Mouse (Mus musculus) MEL (cell line): ENCODE results near the gene Klf9. TPM values are rescaled to one million over a fixed set of nuclear protein-coding genes. Genes with fewer than 3 reads are reported as not detected.

Experiments used
- DNase-seq: peaks from one replicate; pipeline ENCODE4 v3.0.0; 2011; ENCODE audit warnings: low read depth, low spot score
- H3K27ac ChIP-seq: 2 replicates; pipeline ENCODE4 v1.5.1; 2012; ENCODE audit warnings: low read depth, mild to moderate bottlenecking, control low read depth, low read length, moderate library complexity; ENCODE audit not compliant: control insufficient read depth
- H3K27me3 ChIP-seq, 2 experiments: fragments of 150-350 bp in 1 of 2; sonication (generic) in 1 of 2; 2 replicates each; pipeline ENCODE4 v1.6.1; 2012; ENCODE audit warnings: low read length in 2 of 2, mild to moderate bottlenecking in 2 of 2, improper control_type of control experiment in 1 of 2, moderate library complexity in 1 of 2; ENCODE audit not compliant: insufficient read depth in 2 of 2, control insufficient read depth in 1 of 2
- H3K36me3 ChIP-seq, 2 experiments: 2 replicates each; pipeline ENCODE4 v1.6.1; 2012 to 2014; ENCODE audit warnings: low read length in 2 of 2, improper control_type of control experiment in 1 of 2, inconsistent platforms in 1 of 2, mild to moderate bottlenecking in 1 of 2; ENCODE audit not compliant: insufficient read depth in 2 of 2, control insufficient read depth in 1 of 2
- H3K4me1 ChIP-seq, 2 experiments: fragments of 150-350 bp in 1 of 2; sonication (generic) in 1 of 2; 2 replicates each; pipeline ENCODE4 v1.6.1; 2012; ENCODE audit warnings: low read length in 2 of 2, improper control_type of control experiment in 1 of 2, mild to moderate bottlenecking in 1 of 2; ENCODE audit not compliant: insufficient read depth in 2 of 2, control insufficient read depth in 1 of 2
- H3K4me3 ChIP-seq, 2 experiments: fragments of 150-350 bp in 1 of 2; sonication (generic) in 1 of 2; 2 replicates each; pipeline ENCODE4 v1.5.1; 2012; ENCODE audit warnings: low read depth in 2 of 2, low read length in 2 of 2, mild to moderate bottlenecking in 2 of 2, moderate library complexity in 2 of 2, control low read depth in 1 of 2, improper control_type of control experiment in 1 of 2; ENCODE audit not compliant: control insufficient read depth in 1 of 2, insufficient read depth in 1 of 2
- H3K79me2 ChIP-seq: 2 replicates; pipeline ENCODE4 v1.6.1; 2012; ENCODE audit warnings: mild to moderate bottlenecking, low read length, moderate library complexity; ENCODE audit not compliant: control insufficient read depth, poor library complexity, insufficient read depth
- H3K9ac ChIP-seq: 2 replicates; pipeline ENCODE4 v1.6.1; 2012; ENCODE audit warnings: low read depth, mild to moderate bottlenecking, control low read depth, low read length, moderate library complexity; ENCODE audit not compliant: control insufficient read depth, poor library complexity, severe bottlenecking
- H3K9me3 ChIP-seq: fragments of 150-350 bp; sonication (generic); replicated peaks from 2 replicates; pipeline ENCODE4 v1.6.1; 2012; ENCODE audit warnings: mild to moderate bottlenecking, low read length, improper control_type of control experiment, moderate library complexity; ENCODE audit not compliant: insufficient read depth
- BHLHE40 ChIP-seq: IDR thresholded peaks from 2 replicates; pipeline ENCODE4 v1.6.1; 2012; ENCODE audit warnings: low read depth, mild to moderate bottlenecking, inconsistent platforms, low read length, improper control_type of control experiment, borderline replicate concordance
- CHD1 ChIP-seq: IDR thresholded peaks from 2 replicates; pipeline ENCODE4 v1.6.1; 2012; ENCODE audit warnings: low read depth, mild to moderate bottlenecking, inconsistent platforms, low read length, improper control_type of control experiment
- CHD2 ChIP-seq: IDR thresholded peaks from 2 replicates; pipeline ENCODE4 v1.6.1; 2011; ENCODE audit warnings: low read length, improper control_type of control experiment
- GABPA ChIP-seq: IDR thresholded peaks from 2 replicates; pipeline ENCODE4 v1.6.1; 2012; ENCODE audit warnings: low read depth, mild to moderate bottlenecking, inconsistent platforms, low read length, improper control_type of control experiment, moderate library complexity
- GATA1 ChIP-seq: IDR thresholded peaks from 2 replicates; pipeline ENCODE4 v1.6.1; 2011; ENCODE audit warnings: low read depth, low read length, improper control_type of control experiment
- KAT2A ChIP-seq: conservative IDR thresholded peaks from 2 replicates; pipeline ENCODE4 v1.6.1; 2012; ENCODE audit warnings: low read depth, low read length, improper control_type of control experiment, inconsistent platforms
- MAZ ChIP-seq: IDR thresholded peaks from 2 replicates; pipeline ENCODE4 v1.6.1; 2012; ENCODE audit warnings: low read depth, mild to moderate bottlenecking, inconsistent platforms, low read length, improper control_type of control experiment
- MXI1 ChIP-seq: IDR thresholded peaks from 2 replicates; pipeline ENCODE4 v1.6.1; 2011; ENCODE audit warnings: mild to moderate bottlenecking, low read depth, low read length, improper control_type of control experiment
- MYB ChIP-seq: IDR thresholded peaks from 2 replicates; pipeline ENCODE4 v1.6.1; 2011; ENCODE audit warnings: mild to moderate bottlenecking, low read depth, low read length, improper control_type of control experiment
- MYC ChIP-seq: IDR thresholded peaks from 2 replicates; pipeline ENCODE4 v1.6.1; 2011; ENCODE audit warnings: low read depth, mild to moderate bottlenecking, low read length, improper control_type of control experiment, moderate library complexity
- NRF1 ChIP-seq: IDR thresholded peaks from 2 replicates; pipeline ENCODE4 v1.6.1; 2014; ENCODE audit warnings: low read depth, mild to moderate bottlenecking, inconsistent platforms, low read length, improper control_type of control experiment, moderate library complexity; ENCODE audit not compliant: poor library complexity, insufficient read depth, severe bottlenecking
- POLR2AphosphoS5 ChIP-seq: IDR thresholded peaks from 2 replicates; pipeline ENCODE4 v1.6.1; 2012; ENCODE audit warnings: low read depth, borderline replicate concordance, mild to moderate bottlenecking, inconsistent platforms, low read length, moderate library complexity, mixed read lengths
- RCOR1 ChIP-seq: IDR thresholded peaks from 2 replicates; pipeline ENCODE4 v1.6.1; 2012; ENCODE audit warnings: low read depth, mild to moderate bottlenecking, inconsistent platforms, low read length, improper control_type of control experiment
- SIN3A ChIP-seq: IDR thresholded peaks from 2 replicates; pipeline ENCODE4 v1.6.1; 2012; ENCODE audit warnings: low read length, improper control_type of control experiment, inconsistent platforms
- SMC3 ChIP-seq: IDR thresholded peaks from 2 replicates; pipeline ENCODE4 v1.6.1; 2011; ENCODE audit warnings: low read depth, low read length, improper control_type of control experiment
- TAL1 ChIP-seq: IDR thresholded peaks from 2 replicates; pipeline ENCODE4 v1.6.1; 2012; ENCODE audit warnings: mild to moderate bottlenecking, inconsistent platforms, low read length, moderate library complexity, mixed read lengths
- TBP ChIP-seq: IDR thresholded peaks from 2 replicates; pipeline ENCODE4 v1.8.0; 2011; ENCODE audit warnings: low read depth, low read length, improper control_type of control experiment
- TCF12 ChIP-seq: IDR thresholded peaks from 2 replicates; pipeline ENCODE4 v1.6.1; 2014; ENCODE audit warnings: low read depth, mild to moderate bottlenecking, inconsistent platforms, low read length, improper control_type of control experiment, moderate library complexity
- UBTF ChIP-seq: IDR thresholded peaks from 2 replicates; pipeline ENCODE4 v1.6.1; 2012; ENCODE audit warnings: low read depth, mild to moderate bottlenecking, inconsistent platforms, low read length, improper control_type of control experiment, moderate library complexity, borderline replicate concordance; ENCODE audit not compliant: insufficient read depth
- USF1 ChIP-seq: IDR thresholded peaks from 2 replicates; pipeline ENCODE4 v1.6.1; 2014; ENCODE audit warnings: low read depth, mild to moderate bottlenecking, inconsistent platforms, low read length, improper control_type of control experiment, moderate library complexity
- ZC3H11A ChIP-seq: IDR thresholded peaks from 2 replicates; pipeline ENCODE4 v1.6.1; 2012; ENCODE audit warnings: low read depth, mild to moderate bottlenecking, inconsistent platforms, low read length, improper control_type of control experiment
- ZKSCAN1 ChIP-seq: IDR thresholded peaks from 2 replicates; pipeline ENCODE4 v1.6.1; 2012; ENCODE audit warnings: low read depth, mild to moderate bottlenecking, inconsistent platforms, low read length, improper control_type of control experiment, moderate library complexity
- ZMIZ1 ChIP-seq: IDR thresholded peaks from 2 replicates; pipeline ENCODE4 v1.6.1; 2012; ENCODE audit warnings: low read depth, mild to moderate bottlenecking, inconsistent platforms, low read length, improper control_type of control experiment, moderate library complexity
- polyA plus RNA-seq, 2 experiments: library from polyadenylated mRNA; stranded (reverse) in 1 of 2; unstranded in 1 of 2; fragments of >175 nt in 1 of 2; fragments of >200 nt in 1 of 2; gene quantifications; 2 replicates each; pipeline versions ENCODE4 v1.2.1 to v1.2.4; 2012; ENCODE audit warnings: low replicate concordance in 2 of 2, low read depth in 1 of 2; ENCODE audit not compliant: insufficient read length in 2 of 2, insufficient read depth in 1 of 2, missing spikeins in 1 of 2
- total RNA-seq: library from RNA; depleted of rRNA; stranded (reverse); fragments of 300-350 nt; gene quantifications from 2 replicates; pipeline ENCODE4 v1.2.3, GENCODE M21; 2012

The Klf9 gene
- total and polyA plus RNA-seq, 3 experiments: 0.01 TPM; not detected in 2

DNA sequence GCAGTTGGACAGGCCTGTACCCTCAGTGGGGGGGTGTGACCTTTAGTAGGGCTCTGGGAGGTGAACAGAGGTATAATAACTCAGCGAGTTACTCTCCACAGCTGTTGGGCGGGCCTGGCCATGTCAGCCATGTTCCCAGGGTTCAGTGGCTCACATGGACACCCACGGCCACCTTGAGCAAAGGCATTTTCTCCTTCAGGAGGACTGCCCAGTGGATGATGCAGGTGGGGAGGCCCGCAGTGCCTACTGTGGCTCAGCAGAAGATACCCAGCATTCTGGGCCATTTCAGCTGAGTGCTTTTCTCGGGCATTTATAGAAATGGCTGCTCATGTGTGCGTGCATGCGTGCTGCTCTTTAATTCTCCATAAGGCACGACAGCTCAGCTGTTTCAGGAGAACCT lies 2.5 kb downstream of the Klf9 start:
- no peak overlapping the region for H3K4me3 ChIP-seq
- no peak overlapping the region for H3K27ac ChIP-seq
- no peaks in the 10 kb centered on the region for H3K4me1 ChIP-seq
- H3K9me3 ChIP-seq: no peaks in the 10 kb centered on the region
- no peak overlapping the region for H3K9ac ChIP-seq
- no peaks in the 10 kb centered on the region for H3K36me3 ChIP-seq
- no peaks in the 10 kb centered on the region; a peak in 1 of 4 replicates for H3K27me3 ChIP-seq
- DNase-seq: no peak
- TF ChIP-seq CHD2 (no peak), SIN3A (no peak), ZC3H11A (no peak), RCOR1 (no peak), UBTF (no peak)
- TF ChIP-seq, all 39 proteins: peak for 0
- no peaks in the 10 kb centered on the region for H3K79me2 ChIP-seq

DNA sequence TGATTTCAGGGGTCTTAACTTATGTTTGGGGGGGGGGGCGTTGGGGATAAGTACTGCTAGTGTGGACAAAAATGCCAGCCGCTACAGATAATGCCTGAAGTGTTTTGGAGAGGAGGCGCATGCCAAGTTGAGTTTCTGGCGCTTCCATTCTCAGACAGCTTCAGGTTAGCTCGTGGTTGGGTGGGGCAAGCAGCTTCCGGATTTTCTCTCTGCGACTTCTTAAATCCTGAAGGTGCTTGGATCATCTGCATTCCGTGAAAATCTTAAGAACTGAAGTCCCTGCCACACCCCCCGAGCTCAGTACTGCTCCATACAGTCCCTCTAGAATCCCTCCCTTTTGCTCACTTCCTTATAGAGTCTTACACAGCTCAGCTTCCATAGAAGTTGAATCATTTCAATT lies 3.0 kb downstream of the Klf9 start:
- no peak overlapping the region for H3K9ac ChIP-seq
- H3K27me3 ChIP-seq: no peaks in the 10 kb centered on the region; a peak in 1 of 4 replicates
- no peak overlapping the region for H3K27ac ChIP-seq
- no peak for TF ChIP-seq BHLHE40
- TF ChIP-seq TCF12: no peak
- TF ChIP-seq GABPA: no peak
- no peak for TF ChIP-seq MAZ
- no peak for TF ChIP-seq TAL1
- TF ChIP-seq ZC3H11A: no peak
- no peak for TF ChIP-seq ZKSCAN1
- no peak for TF ChIP-seq KAT2A
- TF ChIP-seq POLR2AphosphoS5: no peak
- no peak for TF ChIP-seq NRF1
- no peak for TF ChIP-seq MYC
- TF ChIP-seq MXI1: no peak
- no peak for TF ChIP-seq USF1
- TF ChIP-seq SMC3: no peak
- TF ChIP-seq MYB: no peak
- TF ChIP-seq GATA1: no peak
- TF ChIP-seq CHD1: no peak
- no peak for TF ChIP-seq RCOR1
- TF ChIP-seq TBP: no peak
- no peak for TF ChIP-seq ZMIZ1
- TF ChIP-seq, all 39 proteins: peak for 0
- H3K4me3 ChIP-seq: no peak overlapping the region
- no peaks in the 10 kb centered on the region for H3K9me3 ChIP-seq
- no peak for DNase-seq
- no peaks in the 10 kb centered on the region for H3K4me1 ChIP-seq
- H3K36me3 ChIP-seq: no peaks in the 10 kb centered on the region
- no peaks in the 10 kb centered on the region for H3K79me2 ChIP-seq
